Mouse (Mus musculus) heart, postnatal 0 days (tissue): ENCODE results near the gene Gm11492.

ENCODE experiments used
- CTCF ChIP-seq: IDR thresholded peaks from 2 replicates; pipeline ENCODE4 v1.5.1; 2016; ENCODE audit warnings: antibody characterized with exemption, control low read depth, low read depth
- EP300 ChIP-seq: IDR thresholded peaks from 2 replicates; pipeline ENCODE4 v1.6.1; 2016; ENCODE audit warnings: antibody characterized with exemption, low read depth

- TF ChIP-seq EP300 (no peak), CTCF (no peak)
These were observed 13.1 kb upstream of the Gm11492 start for GRCm38 (mm10) chr11:87553342-87553741.
